Mouse (Mus musculus): ENCODE measurements around the gene Pcnp.

DNA sequence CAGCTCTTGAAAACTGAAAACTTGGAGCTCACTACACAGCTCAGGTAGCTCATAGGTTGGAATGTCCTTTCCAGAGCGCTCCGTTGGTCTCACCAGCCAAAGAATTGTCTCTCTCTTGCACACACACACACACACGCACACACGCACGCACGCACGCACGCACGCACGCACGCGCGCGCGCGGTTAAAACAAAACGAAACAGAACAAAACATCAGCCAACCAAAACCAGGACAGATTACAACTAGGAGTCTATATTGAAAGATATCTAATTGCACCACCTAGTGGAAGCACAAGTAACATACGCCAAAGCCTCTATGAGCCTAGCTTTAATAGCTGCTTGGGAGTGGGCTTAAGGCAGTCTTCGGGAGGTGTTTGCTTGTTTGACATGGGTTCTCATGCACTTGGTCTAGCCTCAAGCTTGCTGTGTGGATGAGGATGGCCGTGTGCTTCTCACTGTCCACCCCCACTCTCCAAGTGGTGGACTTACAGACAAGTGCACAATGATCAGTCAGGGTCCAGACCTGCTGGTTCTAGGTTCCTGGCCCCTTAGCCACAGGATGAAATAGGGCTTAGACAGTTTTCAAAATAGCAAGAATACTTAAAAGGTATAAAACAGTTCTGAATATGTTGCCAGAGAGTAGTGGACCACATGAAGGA, 34.9 kb upstream of the Pcnp start:
- peak; percentile 71 for TF ChIP-seq POLR2A (IDR thresholded peaks at IDR 0.05; ENCODE audit: low read depth, low read length)
- peak; percentile 84 to 91 for TF ChIP-seq CTCF (conservative IDR thresholded peaks at IDR 0.05 in 1 of 2, IDR thresholded peaks at IDR 0.05 in 1 of 2; ENCODE audit: low read depth in 2 of 2, low read length in 2 of 2)
